Mouse (Mus musculus) bone marrow, adult 2 months (tissue): ENCODE measurements at regions not wholly inside any gene's neighbourhood (a gene's known extent, or its start where the extent isn't known, plus 50 kb on each side); places are given as distances from the start of the nearest gene placed in this dataset.

ENCODE experiments used
- CTCF ChIP-seq: fragments of 200-500 bp; IDR thresholded peaks from 2 replicates; pipeline ENCODE4 v1.5.1; 2011; ENCODE audit warnings: low read length, control low read depth; ENCODE audit not compliant: control insufficient read depth, insufficient read depth
- POLR2A ChIP-seq: fragments of 200-500 bp; IDR thresholded peaks from 2 replicates; pipeline ENCODE4 v1.6.1; 2011; ENCODE audit warnings: low read depth, mild to moderate bottlenecking, control low read depth, low read length, borderline replicate concordance; ENCODE audit not compliant: control insufficient read depth

GRCm38 (mm10) chr3:147975500-147975899 is 1014.9 kb downstream of the Adgrl2 start:
- TF ChIP-seq CTCF (no peak), POLR2A (no peak)
